Mouse (Mus musculus) ES-E14 (cell line): ENCODE data around the gene BC025920.

ENCODE experiments used
- CHD2 ChIP-seq: IDR thresholded peaks from 2 replicates; pipeline ENCODE4 v1.6.1; 2014; ENCODE audit warnings: mild to moderate bottlenecking, low read depth, low read length, inconsistent platforms
- HCFC1 ChIP-seq: IDR thresholded peaks from 2 replicates; pipeline ENCODE4 v1.6.1; 2012; ENCODE audit warnings: low read length, inconsistent platforms, borderline replicate concordance; ENCODE audit not compliant: insufficient read depth
- MAFK ChIP-seq: IDR thresholded peaks from 2 replicates; pipeline ENCODE4 v1.6.1; 2014; ENCODE audit warnings: mild to moderate bottlenecking, low read depth, low read length, inconsistent platforms; ENCODE audit not compliant: insufficient read depth
- ZC3H11A ChIP-seq: IDR thresholded peaks from 2 replicates; pipeline ENCODE4 v1.6.1; 2012; ENCODE audit warnings: low read depth, mild to moderate bottlenecking, inconsistent platforms, low read length, borderline replicate concordance
- ZNF384 ChIP-seq: IDR thresholded peaks from 2 replicates; pipeline ENCODE4 v1.6.1; 2012; ENCODE audit warnings: low read depth, low read length, inconsistent platforms

DNA sequence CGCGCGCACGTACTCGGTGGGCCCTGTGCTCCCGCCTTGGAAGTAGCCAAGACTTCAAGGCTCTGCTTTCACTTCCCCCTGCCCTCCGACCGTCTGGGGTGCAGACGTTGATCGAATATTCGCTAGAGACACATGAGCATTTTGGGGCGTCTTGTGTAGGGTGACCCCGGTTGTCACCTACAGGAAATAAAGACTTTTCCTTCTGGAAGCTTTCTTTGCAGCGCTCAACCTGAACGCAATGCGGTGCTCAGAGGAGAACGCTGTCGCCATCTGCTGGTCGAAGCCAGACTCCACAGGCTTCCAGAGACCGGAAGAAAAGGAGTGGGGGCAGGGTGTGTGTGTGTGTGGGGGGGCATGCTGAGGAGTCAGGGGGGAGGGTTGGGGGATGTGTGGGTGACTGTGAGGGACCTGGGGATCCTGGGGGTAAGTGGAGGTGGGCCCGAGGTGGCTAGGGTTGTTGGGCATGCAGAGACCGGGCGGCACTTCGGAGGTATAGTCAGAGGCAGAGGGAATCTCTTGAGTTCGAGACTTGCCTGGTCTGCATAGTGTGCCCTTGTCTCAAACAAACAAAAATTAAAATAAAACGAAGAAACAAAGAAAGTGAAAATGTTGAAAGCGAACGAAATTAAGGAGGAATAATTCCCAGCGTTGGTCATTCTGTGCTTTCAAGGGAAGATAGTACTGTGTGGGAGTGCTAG lies 953 bp upstream of the BC025920 start:
- no peak for TF ChIP-seq ZC3H11A
- TF ChIP-seq HCFC1, result no peak
- TF ChIP-seq MAFK, result no peak
- TF ChIP-seq CHD2, result peak; percentile 41; the same call in 1 of the 2 replicates
- no peak for TF ChIP-seq ZNF384
